In the genomic region with DNA sequence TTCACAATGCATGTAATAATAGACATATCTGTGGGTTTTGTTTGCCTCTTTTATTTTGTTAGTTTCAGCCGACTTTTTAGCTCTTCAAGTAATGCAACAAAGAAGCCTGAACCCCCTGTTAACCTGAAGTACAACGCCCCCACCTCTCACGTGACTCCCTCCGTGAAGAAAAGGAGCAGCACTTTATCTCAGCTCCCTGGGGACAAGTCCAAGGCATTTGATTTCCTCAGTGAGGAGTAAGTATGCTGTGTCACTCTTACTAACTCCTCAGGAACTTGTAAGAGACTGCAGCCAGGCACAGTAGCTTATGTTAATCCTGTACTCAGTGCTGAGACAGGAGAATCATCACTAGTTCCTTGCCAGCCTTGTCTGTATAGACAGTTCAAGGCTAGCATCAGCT, we compare ENCODE assay signal across 25 mouse cellular contexts.
A peak's percentile ranks its signal among the peaks of the same experiment; 100 is the strongest.
DNase-seq lines count a peak whose midpoint lies in the region; ATAC-seq and TF ChIP-seq lines count a peak whose summit lies in the region.
"Had no signal": no experiment of that assay in that cellular context is flagged by ENCODE, and none has a peak within 500 bp of the region (broad histone marks: within the 10 kb centered on the region; RNA-seq: fewer than 3 reads in every experiment).

No protein-coding gene starts in this region.

- no peak for TF ChIP-seq POLR2A in embryonic fibroblast, embryonic 13.5 days (IDR thresholded peaks at IDR 0.05; ENCODE audit: low read depth, low read length)

- no peak overlapping the region for H3K9ac ChIP-seq in heart, embryonic 11.5 days (ENCODE audit: low read depth, low read length)

- H3K4me1 ChIP-seq in heart, embryonic 11.5 days (ENCODE audit: control insufficient read depth, insufficient read depth, low read length): no peaks in the 10 kb centered on the region
- H3K4me1 ChIP-seq in embryonic fibroblast, embryonic 13.5 days (ENCODE audit: control insufficient read depth, insufficient read depth, low read length): peaks cover 6% of the 10 kb centered on the region; the same call in 1 of the 2 replicates

- peaks cover 7% of the 10 kb centered on the region; the same call in 1 of the 2 replicates for H3K36me3 ChIP-seq in heart, embryonic 11.5 days (ENCODE audit: control insufficient read depth, insufficient read depth, low read length)

- no peak overlapping the region for H3K4me3 ChIP-seq in heart, embryonic 11.5 days (ENCODE audit: low read depth, low read length)
- no peak overlapping the region for H3K4me3 ChIP-seq in embryonic fibroblast, embryonic 13.5 days (ENCODE audit: insufficient read depth, low read length)

- WGBS in heart, embryonic 11.5 days (ENCODE audit: insufficient replicate concordance): 77% methylated on average over 4 of the region's 4 CpGs

- TF ChIP-seq CTCF in embryonic fibroblast, embryonic 13.5 days (IDR thresholded peaks at IDR 0.05; ENCODE audit: borderline replicate concordance, insufficient read depth, low read length): no peak

- no peak overlapping the region for H3K4me2 ChIP-seq in heart, embryonic 11.5 days

- no peaks in the 10 kb centered on the region for H3K9me3 ChIP-seq in heart, embryonic 11.5 days (replicated peaks; ENCODE audit: control insufficient read depth, low read length)
- H3K9me3 ChIP-seq: G1E had no signal

- H3K27me3 ChIP-seq in heart, embryonic 11.5 days (ENCODE audit: control insufficient read depth, insufficient read depth, low read length): no peaks in the 10 kb centered on the region
- H3K27me3 ChIP-seq: CH12.LX, Patski had no signal

- H3K27ac ChIP-seq in heart, embryonic 11.5 days (ENCODE audit: low read depth, low read length): no peak overlapping the region
- peak overlapping the region; percentile 72; the same call in 1 of the 2 replicates for H3K27ac ChIP-seq in embryonic fibroblast, embryonic 13.5 days (ENCODE audit: insufficient read depth, low read length)

- DNase-seq in heart, adult 11 months: peak; percentile 46
- DNase-seq in 3T3-L1 (ENCODE audit: low read depth, low spot score) (peak; percentile 77), NIH3T3 (ENCODE audit: low read depth) (peak; percentile 57)
- DNase-seq in layer of hippocampus, postnatal 10 days (ENCODE audit: low spot score in 2 of 2): no peak
- no peak for DNase-seq in thymus, postnatal 36 days
- DNase-seq in adrenal gland, postnatal 4 days (ENCODE audit: low spot score in 2 of 2): no peak
- DNase-seq: adrenal gland, adult 2 months; adrenal gland, adult 8-10 months; adrenal gland, postnatal 10 days; adrenal gland, postnatal 14 days; adrenal gland, postnatal 25 days; adrenal gland, postnatal 36 days; B cell, adult 2 months; cerebellum, adult 11 months; cerebellum, adult 11-12 months; cerebellum, adult 18-20 months; cerebellum, adult 2 months; cerebellum, adult 8-10 months had no signal

- no peak for ATAC-seq in heart, embryonic 11.5 days (replicated peaks; ENCODE audit: insufficient number of reproducible peaks, low FRiP score, low TSS enrichment)
- ATAC-seq: activated CD4-positive, CD25-positive, alpha-beta regulatory T cell, adult 4 months; CD4-positive, CD25-positive, alpha-beta regulatory T cell, adult 4 months; Patski had no signal

Comparison
In these comparisons a context has a peak if more than half of its experiments do, and no peak if none do; other contexts are left out.
1. DNase-seq: peak in heart, adult 11 months (single experiment), 3T3-L1 (single experiment) and NIH3T3 (single experiment); none in layer of hippocampus, postnatal 10 days (0 of 2), thymus, postnatal 36 days (0 of 2) and adrenal gland, postnatal 4 days (0 of 2).